Mouse (Mus musculus) fat pad, adult 2 months (tissue): ENCODE measurements at regions not wholly inside any gene's neighbourhood (a gene's known extent, or its start where the extent isn't known, plus 50 kb on each side); places are given as distances from the start of the nearest gene placed in this dataset.
"Not testable (repeated sequence)": the region's sequence is repeated elsewhere in the genome, so short reads cannot be mapped to it uniquely, and the experiment has no call there.

Source experiments
- DNase-seq: peaks from one replicate; pipeline ENCODE4 v3.0.0-alpha.2; 2011; ENCODE audit warnings: low read depth, low spot score; ENCODE audit errors: extremely low read depth

DNA sequence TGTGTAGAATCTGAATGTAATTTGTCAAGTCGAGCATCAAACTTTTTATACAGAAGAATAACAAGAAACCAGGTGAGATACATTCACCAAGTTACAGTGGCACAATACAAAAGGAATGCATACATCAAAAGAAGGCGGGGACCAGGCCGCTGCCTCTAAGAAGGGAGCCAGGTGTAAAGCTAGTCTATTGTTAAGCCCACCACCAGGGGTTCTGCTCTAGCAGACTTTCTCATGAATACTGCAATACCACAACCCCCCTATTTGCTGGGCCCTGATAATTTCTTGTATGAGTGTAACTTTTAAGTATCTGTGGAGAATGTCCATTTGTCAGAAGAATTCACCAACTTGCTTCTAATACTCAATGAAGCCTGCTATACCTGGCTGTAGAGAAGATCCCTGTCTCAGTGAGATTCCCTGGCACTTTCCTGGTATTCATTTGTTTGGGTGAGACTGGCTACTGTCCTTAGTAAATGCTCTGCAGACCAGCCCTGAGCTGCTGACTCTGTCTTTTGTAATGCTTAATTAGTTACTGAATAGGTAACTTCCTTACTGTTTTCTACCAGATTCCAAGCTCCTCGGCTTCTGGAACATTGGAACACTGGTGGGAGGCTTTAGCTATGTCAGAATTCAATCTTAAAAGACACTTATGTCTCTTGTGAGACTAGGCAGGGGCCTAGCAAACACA is 335.7 kb downstream of the Tbl1xr1 start:
- DNase-seq: not testable (repeated sequence)

DNA sequence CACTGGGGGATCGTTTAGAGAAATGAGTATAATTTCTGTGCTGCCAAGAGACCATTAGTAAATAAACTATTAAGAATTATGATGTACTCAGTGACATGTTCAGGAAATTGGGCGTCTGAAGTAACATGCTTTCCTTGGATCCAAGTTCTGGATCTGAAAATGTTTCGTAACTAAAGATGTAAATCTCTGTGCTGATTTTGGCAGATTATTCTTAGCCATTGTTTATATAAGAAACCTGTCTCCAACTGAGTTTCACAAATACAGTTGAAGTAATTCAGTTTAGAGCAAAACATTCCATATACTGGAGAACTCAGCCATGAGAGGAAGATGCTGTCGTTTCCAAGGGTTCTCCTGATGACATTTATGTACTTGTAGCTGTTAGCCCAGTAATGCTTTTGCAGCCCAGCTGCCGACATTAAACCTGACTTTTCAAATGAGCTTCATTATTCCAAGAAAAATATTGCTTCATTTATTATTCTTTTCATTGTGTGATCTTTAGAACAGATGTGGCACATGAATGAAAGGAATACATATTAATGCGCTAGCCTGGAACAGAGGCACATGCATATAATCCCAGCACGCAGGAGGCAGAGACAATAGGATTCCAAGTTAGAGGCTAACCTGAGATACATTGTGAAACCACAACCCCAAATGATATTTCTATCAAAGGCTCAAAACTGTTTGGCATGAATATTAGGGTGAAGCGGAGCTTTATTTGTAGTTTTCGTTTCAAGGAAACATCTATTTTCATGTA is 361.8 kb downstream of the Tbl1xr1 start:
- peak; percentile 80 for DNase-seq

DNA sequence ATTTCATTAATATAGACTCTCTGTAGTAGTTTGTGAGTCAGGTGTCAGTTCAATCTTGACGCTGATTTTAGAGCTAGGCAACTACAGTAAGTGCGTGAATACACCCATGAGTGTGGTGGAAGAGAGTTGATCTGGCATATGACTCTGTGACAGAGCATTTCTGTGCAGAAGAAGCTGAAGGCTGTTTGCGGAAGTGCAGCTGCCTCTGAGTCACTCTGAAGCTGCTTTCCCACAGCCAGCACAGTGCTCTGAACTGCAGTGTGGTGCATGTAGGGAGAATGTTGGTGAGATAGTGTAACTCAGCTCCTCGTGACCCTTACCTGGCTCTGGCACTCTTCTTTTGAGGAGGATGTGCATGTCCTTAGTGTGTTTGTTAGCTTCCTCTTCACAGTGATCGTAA is 394.1 kb downstream of the Tbl1xr1 start:
- DNase-seq: no peak

DNA sequence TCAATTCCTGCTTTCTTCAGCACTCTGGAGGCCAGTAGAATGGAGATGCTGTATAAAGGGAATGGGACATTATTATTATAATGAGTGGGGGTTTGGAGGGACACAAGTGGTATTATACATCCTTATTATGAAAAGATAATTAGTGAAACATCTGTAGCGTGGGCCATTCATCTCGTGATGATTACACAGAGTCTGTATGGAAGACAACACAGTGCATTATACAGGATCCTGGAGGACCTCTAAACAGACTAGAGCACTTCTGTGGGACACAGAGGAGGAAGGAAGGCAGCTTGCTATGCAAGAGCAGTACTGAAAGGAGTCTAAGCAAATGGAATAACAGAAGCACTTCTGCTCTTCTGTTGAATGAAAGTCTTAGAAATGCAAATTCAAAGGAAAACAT is 416.1 kb downstream of the Tbl1xr1 start:
- DNase-seq: no peak
